Mouse (Mus musculus) kidney, adult 2 months (tissue): ENCODE data around the gene Thy1.

Experiments
- CTCF ChIP-seq: fragments of 200-500 bp; conservative IDR thresholded peaks from 2 replicates; pipeline ENCODE4 v1.5.1; 2011; ENCODE audit warnings: low read depth, mild to moderate bottlenecking, control low read depth, low read length, moderate library complexity, mixed read lengths; ENCODE audit not compliant: insufficient read depth, insufficient read length
- POLR2A ChIP-seq: fragments of 200-500 bp; IDR thresholded peaks from one replicate; pipeline ENCODE4 v1.6.1; 2011; ENCODE audit warnings: low read depth, low read length, control low read depth

- TF ChIP-seq CTCF (no peak), POLR2A (no peak)
Measured at GRCm38 (mm10) chr9:44045158-44045883, 2.1 kb downstream of the Thy1 start.
